Mouse (Mus musculus) C2C12 (cell line): ENCODE measurements around the gene Col18a1.

Experiments used
- CEBPB ChIP-seq: IDR thresholded peaks from one replicate; pipeline ENCODE4 v1.6.1; 2011; ENCODE audit warnings: low read depth, mild to moderate bottlenecking, control low read depth, moderate library complexity
- CTCF ChIP-seq: IDR thresholded peaks from one replicate; pipeline ENCODE4 v1.5.1; 2011; ENCODE audit not compliant: control insufficient read depth, insufficient read depth, insufficient read length
- FOSL1 ChIP-seq: IDR thresholded peaks from one replicate; pipeline ENCODE4 v1.8.0; 2011; ENCODE audit warnings: mild to moderate bottlenecking, low read length; ENCODE audit not compliant: poor library complexity, insufficient read depth, severe bottlenecking
- MAX ChIP-seq: IDR thresholded peaks from one replicate; pipeline ENCODE4 v1.6.1; 2011; ENCODE audit warnings: mild to moderate bottlenecking, control low read depth
- MYOD1 ChIP-seq: IDR thresholded peaks from one replicate; pipeline ENCODE4 v1.6.1; 2011; ENCODE audit warnings: low read depth; ENCODE audit not compliant: control insufficient read depth, insufficient read length
- MYOG ChIP-seq: IDR thresholded peaks from one replicate; pipeline ENCODE4 v1.6.1; 2011; ENCODE audit not compliant: control insufficient read depth, insufficient read length; ENCODE audit errors: extremely low read depth
- USF1 ChIP-seq: IDR thresholded peaks from one replicate; pipeline ENCODE4 v1.6.1; 2011; ENCODE audit warnings: low read depth, mild to moderate bottlenecking, control low read depth, moderate library complexity

- TF ChIP-seq FOSL1 (no peak), CTCF (no peak), MYOG (no peak), CEBPB (no peak), MAX (no peak), MYOD1 (no peak), USF1 (no peak)
Observed at GRCm38 (mm10) chr10:77163392-77163977, 2.9 kb downstream of the Col18a1 start.
